Mouse (Mus musculus): ENCODE measurements around the gene Syt13.

DNA sequence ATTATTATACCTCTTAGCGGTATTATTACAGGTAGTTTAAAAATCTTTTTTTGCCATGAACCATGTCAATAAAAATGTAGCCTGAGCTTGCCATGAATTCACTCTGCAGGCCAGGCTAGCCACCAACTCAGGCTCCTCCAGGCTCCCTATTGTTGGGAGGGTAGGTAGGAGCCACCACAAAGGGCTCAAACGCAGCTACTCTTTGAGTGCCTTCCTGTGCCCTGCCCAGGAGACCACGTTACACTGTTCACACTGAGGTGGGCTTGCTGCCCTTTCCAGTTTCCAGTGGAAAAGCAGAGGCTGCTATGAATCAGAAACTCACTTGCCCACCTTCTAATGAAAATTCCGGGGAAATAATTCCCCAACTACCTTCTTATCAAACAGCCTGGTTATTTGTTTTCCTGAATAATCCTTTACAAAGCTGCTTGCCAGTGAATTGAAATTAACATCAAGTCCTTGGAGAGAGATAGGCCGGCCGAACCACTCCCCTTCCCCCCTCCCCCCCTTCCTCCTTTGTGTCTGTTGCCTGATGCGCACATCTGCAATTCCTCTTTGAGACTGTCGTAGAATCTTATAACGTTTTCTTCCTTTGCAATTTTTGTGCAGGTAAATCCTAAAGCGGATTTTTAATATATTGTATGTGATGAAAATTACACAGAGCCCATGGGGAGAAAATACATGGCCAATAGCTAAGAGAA is 44.6 kb upstream of the Syt13 start:
- TF ChIP-seq CTCF (IDR thresholded peaks at IDR 0.05; ENCODE audit: control insufficient read depth, insufficient read depth, insufficient read length), result no peak
- no peak for TF ChIP-seq MAX (IDR thresholded peaks at IDR 0.05)

Measured in C2C12 (cell line).